Mouse (Mus musculus) limb, embryonic 13.5 days (tissue): ENCODE results near the gene Fam184b. TPM values are rescaled to one million over a fixed set of nuclear protein-coding genes. Genes with fewer than 3 reads are reported as not detected.

Experiments used
- ATAC-seq: fragments of 200-750 bp; cut with Nextera tagmentation; 2 replicates; pipeline ENCODE4 v1.8.0; 2017; ENCODE audit warnings: low read depth, moderate number of reproducible peaks, moderate TSS enrichment; ENCODE audit not compliant: low FRiP score
- H3K27ac ChIP-seq: fragments of 300-500 bp; sonication (generic); 2 replicates; pipeline ENCODE4 v1.5.1; 2015; ENCODE audit warnings: inconsistent platforms, mild to moderate bottlenecking, moderate library complexity
- H3K27me3 ChIP-seq: fragments of 300-500 bp; sonication (generic); 2 replicates; pipeline ENCODE4 v1.6.1; 2015; ENCODE audit warnings: mild to moderate bottlenecking, inconsistent platforms
- H3K36me3 ChIP-seq: fragments of 300-500 bp; sonication (generic); 2 replicates; pipeline ENCODE4 v1.6.1; 2015; ENCODE audit warnings: inconsistent platforms, mild to moderate bottlenecking, moderate library complexity
- H3K4me1 ChIP-seq: fragments of 300-500 bp; sonication (generic); 2 replicates; pipeline ENCODE4 v1.6.1; 2015; ENCODE audit warnings: inconsistent platforms
- H3K4me2 ChIP-seq: fragments of 300-500 bp; sonication (generic); replicated peaks from 2 replicates; pipeline ENCODE4 v1.6.1; 2015; ENCODE audit warnings: inconsistent platforms, mild to moderate bottlenecking, moderate library complexity
- H3K4me3 ChIP-seq: fragments of 300-500 bp; sonication (generic); 2 replicates; pipeline ENCODE4 v1.5.1; 2015; ENCODE audit warnings: moderate library complexity, mild to moderate bottlenecking, inconsistent platforms
- H3K9ac ChIP-seq: fragments of 300-500 bp; sonication (generic); 2 replicates; pipeline ENCODE4 v1.6.1; 2015; ENCODE audit warnings: mild to moderate bottlenecking, inconsistent platforms
- H3K9me3 ChIP-seq: fragments of 300-500 bp; sonication (generic); 2 replicates; pipeline ENCODE4 v1.6.1; 2016; ENCODE audit warnings: inconsistent platforms
- WGBS: fragments of 180-500 bp; shearing (Covaris S2); methylation state at CpG from one replicate; pipeline ENCODE4 v1.1.7; 2015; 5-methylcytosine and 5-hydroxymethylcytosine counted together
- polyA plus RNA-seq: library from polyadenylated mRNA; unstranded; fragments of >200 nt; fragmentation: Nextera tagmentation; extraction: Ambion mirVana; gene quantifications from 2 replicates; pipeline ENCODE4 v1.2.1, GENCODE M21; 2015

The Fam184b gene
- polyA plus RNA-seq, 1 experiment from 2014 or later = 2.6 TPM

GRCm38 (mm10) chr5:45529696-45530095, 109.7 kb downstream of the Fam184b start:
- 87% methylated on average over 3 of the region's 3 CpGs for WGBS
- Histone ChIP-seq H3K4me2 (no peak overlapping the region), H3K36me3 (peaks cover 66% of the 10 kb centered on the region), H3K9ac (no peak overlapping the region), H3K27ac (no peak overlapping the region), H3K4me1 (peaks cover 4% of the 10 kb centered on the region; the same call in 1 of the 2 replicates), H3K9me3 (no peaks in the 10 kb centered on the region), H3K4me3 (no peak overlapping the region), H3K27me3 (no peaks in the 10 kb centered on the region)
- no peak for ATAC-seq

- WGBS = 93% methylated on average over 4 of the region's 4 CpGs
- Histone ChIP-seq H3K9ac (no peak overlapping the region), H3K4me2 (no peak overlapping the region), H3K4me1 (peaks cover 9% of the 10 kb centered on the region), H3K27me3 (no peaks in the 10 kb centered on the region), H3K36me3 (peaks cover 73% of the 10 kb centered on the region), H3K27ac (no peak overlapping the region), H3K4me3 (no peak overlapping the region), H3K9me3 (no peaks in the 10 kb centered on the region)
- no peak for ATAC-seq
Observed at GRCm38 (mm10) chr5:45526338-45526737, 113.1 kb downstream of the Fam184b start.

DNA sequence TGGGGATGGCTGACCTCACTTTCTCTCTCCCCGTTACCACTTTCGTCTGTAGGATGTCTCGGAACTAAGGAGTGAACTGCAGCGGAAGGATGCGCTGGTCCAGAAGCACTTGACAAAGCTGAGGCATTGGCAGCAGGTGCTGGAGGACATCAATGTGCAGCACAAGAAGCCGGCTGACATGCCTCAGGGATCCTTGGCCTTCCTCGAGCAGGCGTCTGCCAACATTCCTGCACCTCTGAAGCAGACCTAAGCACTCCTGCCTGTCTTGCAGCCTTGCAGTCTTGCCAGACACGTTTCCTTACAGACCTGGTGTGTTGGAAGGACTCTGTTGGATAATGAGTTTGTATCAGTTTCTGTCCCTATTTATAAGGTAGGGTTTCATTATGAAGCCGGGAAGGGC, 114.3 kb downstream of the Fam184b start:
- H3K4me3 ChIP-seq = no peak overlapping the region
- no peaks in the 10 kb centered on the region for H3K27me3 ChIP-seq
- H3K36me3 ChIP-seq = peaks cover 64% of the 10 kb centered on the region
- WGBS = 91% methylated on average over 10 of the region's 10 CpGs
- no peaks in the 10 kb centered on the region for H3K9me3 ChIP-seq
- no peak overlapping the region for H3K27ac ChIP-seq
- peaks cover 15% of the 10 kb centered on the region for H3K4me1 ChIP-seq
- ATAC-seq = no peak
- no peak overlapping the region for H3K9ac ChIP-seq
- H3K4me2 ChIP-seq = no peak overlapping the region

DNA sequence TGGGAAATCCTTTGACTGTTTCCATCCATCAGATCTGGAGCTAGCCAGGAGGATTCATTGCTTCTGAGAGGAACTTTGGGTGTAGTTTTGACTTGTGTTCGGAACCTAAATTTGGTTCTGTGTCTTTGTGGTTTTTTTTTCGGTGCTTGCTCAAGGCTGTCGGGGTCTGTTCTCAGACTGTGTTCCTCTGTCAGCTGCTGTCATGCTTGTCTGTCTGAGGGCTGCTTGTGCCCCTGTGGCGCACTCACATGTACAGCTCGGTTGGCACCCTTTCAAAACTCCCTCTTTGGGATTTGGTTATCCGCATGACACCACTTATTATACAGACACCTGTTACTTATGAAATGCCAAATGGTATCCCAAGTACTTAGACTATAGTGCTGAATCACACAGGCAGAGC, 117.8 kb downstream of the Fam184b start:
- no peak for ATAC-seq
- Histone ChIP-seq H3K36me3 (peaks cover 33% of the 10 kb centered on the region), H3K4me2 (peak overlapping the region; percentile 94), H3K27ac (no peak overlapping the region), H3K4me1 (peaks cover 18% of the 10 kb centered on the region), H3K9ac (peak overlapping the region; percentile 95; the same call in 1 of the 2 replicates), H3K4me3 (peak overlapping the region; percentile 94), H3K27me3 (no peaks in the 10 kb centered on the region), H3K9me3 (no peaks in the 10 kb centered on the region)
- WGBS = 90% methylated on average over 6 of the region's 6 CpGs

DNA sequence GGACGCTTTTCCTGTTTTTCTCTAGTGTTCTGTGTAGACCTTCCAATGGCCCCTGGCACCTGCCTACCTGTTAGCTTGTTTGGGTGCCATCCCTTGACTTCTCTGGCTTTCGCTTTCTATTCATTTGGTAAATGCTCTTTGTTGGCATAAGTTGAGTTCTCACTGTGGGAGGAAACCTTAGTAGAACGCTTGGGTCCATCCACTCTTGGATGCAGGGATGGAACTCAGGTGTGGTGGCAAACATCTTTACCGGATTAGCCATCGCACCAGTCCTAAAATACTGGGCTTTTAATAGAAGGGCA, 118.7 kb downstream of the Fam184b start:
- Histone ChIP-seq H3K36me3 (peaks cover 24% of the 10 kb centered on the region), H3K4me3 (peak overlapping the region; percentile 94), H3K27ac (no peak overlapping the region; the same call in 1 of the 2 replicates), H3K4me2 (peak overlapping the region; percentile 94), H3K9ac (peak overlapping the region; percentile 95), H3K4me1 (peaks cover 18% of the 10 kb centered on the region), H3K27me3 (no peaks in the 10 kb centered on the region), H3K9me3 (no peaks in the 10 kb centered on the region)
- WGBS = 7% methylated on average over 5 of the region's 5 CpGs
- ATAC-seq = no peak

DNA sequence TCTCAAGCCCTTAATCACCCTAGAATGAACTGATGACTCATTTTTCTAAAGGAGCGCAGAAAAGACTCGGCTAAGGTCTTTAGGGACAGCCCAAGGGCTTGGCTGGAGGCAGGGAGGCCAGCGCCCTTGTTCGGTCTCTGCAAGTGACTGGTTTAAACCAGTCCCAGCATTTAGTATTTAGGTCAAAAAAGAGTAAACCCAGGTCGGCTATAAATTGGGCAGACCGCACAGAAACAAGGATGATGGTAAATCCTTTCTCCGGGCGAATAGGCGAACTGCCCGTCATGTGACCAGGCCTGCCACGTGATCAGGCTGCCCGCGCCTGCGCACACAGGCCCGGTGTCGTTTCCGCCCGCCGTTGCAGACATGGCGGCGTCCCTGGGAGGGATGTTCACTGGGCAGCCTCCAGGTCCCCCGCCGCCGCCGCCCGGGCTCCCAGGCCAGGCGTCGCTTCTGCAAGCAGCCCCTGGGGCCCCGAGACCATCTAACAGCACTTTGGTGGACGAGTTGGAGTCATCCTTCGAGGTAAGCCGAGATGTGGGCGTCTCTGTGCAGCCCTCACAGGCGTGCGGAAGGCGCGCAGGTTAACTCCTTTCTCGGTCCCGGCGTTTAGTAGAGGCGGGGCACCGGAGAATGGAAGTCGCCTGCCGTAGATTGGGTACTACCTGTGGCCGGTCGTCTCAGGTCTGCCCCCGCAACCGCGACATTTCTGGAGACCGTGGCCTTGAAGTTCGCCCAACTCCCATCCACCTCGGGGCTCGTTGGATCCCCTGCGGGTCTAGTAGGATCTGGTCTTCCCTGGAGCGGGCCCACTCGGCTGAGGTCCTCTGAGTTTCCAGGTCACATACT, 119.2 kb downstream of the Fam184b start, which contains the start of gene Med28:
Med28 (plus strand) TSS at position 270 of the 849 bp plus-strand sequence.
- no peaks in the 10 kb centered on the region for H3K27me3 ChIP-seq
- 2% methylated on average over 56 of the region's 56 CpGs for WGBS
- peak within 1 kb of the TSS; percentile 94 for H3K4me3 ChIP-seq
- H3K36me3 ChIP-seq = peaks cover 19% of the 10 kb centered on the region
- ATAC-seq = peak; percentile 97
- H3K4me1 ChIP-seq = peaks cover 18% of the 10 kb centered on the region
- no peaks in the 10 kb centered on the region for H3K9me3 ChIP-seq
- H3K27ac ChIP-seq = no peak within 1 kb of the TSS; the same call in 1 of the 2 replicates
- H3K4me2 ChIP-seq = peak within 1 kb of the TSS; percentile 94
- peak within 1 kb of the TSS; percentile 95 for H3K9ac ChIP-seq

GRCm38 (mm10) chr5:45515151-45515743, 124.2 kb downstream of the Fam184b start:
- Histone ChIP-seq H3K9ac (no peak overlapping the region), H3K27ac (no peak overlapping the region), H3K9me3 (no peaks in the 10 kb centered on the region), H3K4me3 (no peak overlapping the region), H3K4me1 (0 out of 2 replicates have a peak, but pooled peaks cover 4% of the 10 kb centered on the region), H3K4me2 (no peak overlapping the region), H3K36me3 (peaks cover 25% of the 10 kb centered on the region), H3K27me3 (no peaks in the 10 kb centered on the region)
- ATAC-seq = no peak
- 94% methylated on average over 10 of the region's 10 CpGs for WGBS

DNA sequence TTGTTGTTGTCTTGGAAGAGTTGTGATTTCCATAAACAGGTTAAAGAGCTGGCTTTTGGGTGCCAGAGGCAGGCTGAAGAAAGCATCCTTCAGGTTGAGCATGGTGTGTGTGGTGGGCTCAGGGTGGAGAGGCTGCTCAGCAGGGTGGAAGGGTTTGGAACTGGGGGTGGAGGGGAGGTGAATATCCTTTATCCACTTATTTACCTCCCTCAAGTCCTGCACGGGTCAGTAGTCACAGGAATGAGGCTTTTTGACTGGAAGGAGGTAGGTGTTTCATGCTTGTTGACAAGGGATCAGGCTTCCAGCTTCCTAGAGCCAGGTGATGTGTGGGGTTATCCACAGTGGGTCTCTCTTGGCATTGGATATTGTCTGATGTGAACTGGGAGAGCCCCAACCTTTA, 124.8 kb downstream of the Fam184b start:
- no peak for ATAC-seq
- 81% methylated on average over 1 of the region's 1 CpGs for WGBS
- no peak overlapping the region for H3K4me3 ChIP-seq
- H3K27ac ChIP-seq = no peak overlapping the region
- no peak overlapping the region for H3K4me2 ChIP-seq
- no peak overlapping the region for H3K9ac ChIP-seq
- 0 out of 2 replicates have a peak, but pooled peaks cover 1% of the 10 kb centered on the region for H3K4me1 ChIP-seq
- H3K36me3 ChIP-seq = peaks cover 32% of the 10 kb centered on the region
- H3K9me3 ChIP-seq = no peaks in the 10 kb centered on the region
- no peaks in the 10 kb centered on the region for H3K27me3 ChIP-seq

GRCm38 (mm10) chr5:45513511-45513910, 125.9 kb downstream of the Fam184b start:
- Histone ChIP-seq H3K9ac (no peak overlapping the region), H3K27me3 (no peaks in the 10 kb centered on the region), H3K4me2 (no peak overlapping the region), H3K36me3 (peaks cover 37% of the 10 kb centered on the region), H3K9me3 (no peaks in the 10 kb centered on the region), H3K4me1 (no peaks in the 10 kb centered on the region), H3K4me3 (no peak overlapping the region), H3K27ac (no peak overlapping the region)
- ATAC-seq = no peak
- 96% methylated on average over 2 of the region's 2 CpGs for WGBS

DNA sequence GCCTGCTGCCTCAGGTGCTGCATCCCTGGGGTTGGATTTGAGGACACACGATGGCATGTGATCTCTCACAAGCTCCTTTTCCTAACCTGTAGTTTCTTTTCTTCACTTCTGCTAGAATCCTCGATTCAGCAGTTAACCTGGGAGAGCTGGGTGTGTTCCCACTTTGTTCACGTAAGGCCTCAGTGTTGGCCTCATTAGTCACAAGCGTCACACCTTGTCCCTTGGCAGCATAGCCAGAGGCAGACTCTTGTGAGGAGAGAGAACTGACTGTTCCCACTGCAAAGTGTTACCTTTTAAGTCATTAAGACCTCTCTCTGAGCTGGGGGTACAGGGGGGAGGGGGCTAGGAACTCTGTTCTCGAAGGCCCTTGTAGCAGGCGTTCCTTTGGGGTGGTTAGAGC, 126.5 kb downstream of the Fam184b start:
- Histone ChIP-seq H3K36me3 (peaks cover 42% of the 10 kb centered on the region), H3K27ac (no peak overlapping the region), H3K4me2 (no peak overlapping the region), H3K4me3 (no peak overlapping the region), H3K27me3 (no peaks in the 10 kb centered on the region), H3K4me1 (no peaks in the 10 kb centered on the region), H3K9ac (no peak overlapping the region), H3K9me3 (no peaks in the 10 kb centered on the region)
- 94% methylated on average over 6 of the region's 6 CpGs for whole genome bisulfite sequencing
- ATAC-seq = no peak

DNA sequence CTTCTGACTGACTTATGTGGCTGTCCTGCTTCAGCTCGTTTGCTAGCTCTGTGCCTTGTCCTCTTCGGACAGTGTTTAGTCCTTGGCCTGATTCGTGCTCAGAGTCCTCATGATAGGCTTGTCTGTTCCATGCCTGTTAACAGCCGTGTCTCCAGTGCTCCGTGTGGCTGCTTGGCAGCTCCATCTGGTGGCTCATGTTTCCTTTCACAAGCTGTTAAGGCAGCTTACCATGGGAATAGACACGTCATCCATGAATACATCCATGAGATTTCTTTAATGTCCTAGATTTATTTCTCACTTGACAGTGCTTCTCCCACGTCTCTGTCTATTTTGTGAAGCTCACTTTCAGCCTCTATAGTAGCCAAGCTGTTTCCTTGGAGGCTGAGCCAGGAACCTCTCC, 129.3 kb downstream of the Fam184b start:
- ATAC-seq = no peak
- 80% methylated on average over 7 of the region's 7 CpGs for WGBS

DNA sequence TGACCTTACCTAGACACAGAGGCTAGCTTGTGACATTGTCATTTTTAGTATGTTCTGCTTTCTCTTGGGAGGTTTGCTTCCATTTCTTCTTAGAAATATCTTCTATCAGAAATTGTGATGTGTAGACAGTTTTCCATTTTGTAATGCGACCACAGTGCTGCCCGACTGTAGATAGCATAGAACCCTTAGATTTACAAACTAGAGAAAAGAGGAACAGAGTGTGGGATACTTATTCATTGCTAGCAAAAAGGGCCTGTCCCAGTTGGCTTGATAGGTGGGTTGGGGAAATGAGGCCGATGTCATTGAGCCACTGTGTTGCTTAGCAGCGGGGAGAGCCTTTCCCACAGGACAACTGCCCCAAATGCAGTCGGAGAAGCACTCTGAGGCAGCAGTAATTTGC, 141.8 kb downstream of the Fam184b start:
- Histone ChIP-seq H3K9ac (no peak overlapping the region), H3K4me1 (peaks cover 23% of the 10 kb centered on the region), H3K4me2 (no peak overlapping the region), H3K27ac (no peak overlapping the region), H3K27me3 (no peaks in the 10 kb centered on the region), H3K36me3 (peaks cover 73% of the 10 kb centered on the region), H3K4me3 (no peak overlapping the region), H3K9me3 (no peaks in the 10 kb centered on the region)
- WGBS = 94% methylated on average over 5 of the region's 5 CpGs
- no peak for ATAC-seq

More for the DNA sequence above, 129.3 kb downstream of the Fam184b start:
- Histone ChIP-seq H3K9me3 (no peaks in the 10 kb centered on the region), H3K36me3 (peaks cover 67% of the 10 kb centered on the region), H3K4me1 (no peaks in the 10 kb centered on the region), H3K27me3 (no peaks in the 10 kb centered on the region), H3K4me2 (no peak overlapping the region), H3K27ac (no peak overlapping the region), H3K4me3 (no peak overlapping the region), H3K9ac (no peak overlapping the region)
